Mouse (Mus musculus): ENCODE data around the gene Baiap3.

Gene Baiap3

GRCm38 (mm10) chr17:25210680-25211466, 45.3 kb downstream of the Baiap3 start:
- DNase-seq (ENCODE audit: low spot score) = no peak

- DNase-seq (ENCODE audit: low spot score) = no peak
Measured at GRCm38 (mm10) chr17:25210006-25210405, 46.2 kb downstream of the Baiap3 start.

- DNase-seq (ENCODE audit: low spot score) = no peak
Measured at GRCm38 (mm10) chr17:25202401-25202800, 53.8 kb downstream of the Baiap3 start.
